Mouse (Mus musculus) midbrain, embryonic 12.5 days (tissue): Measurements from ENCODE around the gene Rab5a. TPM values are rescaled to one million over a fixed set of nuclear protein-coding genes. Genes with fewer than 3 reads are reported as not detected.

Experiments
- ATAC-seq: fragments of 200-750 bp; cut with Nextera tagmentation; 2 replicates; pipeline ENCODE4 v1.8.0; 2017; ENCODE audit warnings: low read depth, moderate TSS enrichment, moderate library complexity; ENCODE audit not compliant: low FRiP score
- H3K27ac ChIP-seq: fragments of 300-500 bp; sonication (generic); replicated peaks from 2 replicates; pipeline ENCODE4 v1.5.1; 2016; ENCODE audit warnings: mild to moderate bottlenecking
- H3K27me3 ChIP-seq: fragments of 300-500 bp; sonication (generic); 2 replicates; pipeline ENCODE4 v1.6.1; 2016; ENCODE audit warnings: mild to moderate bottlenecking
- H3K36me3 ChIP-seq: fragments of 300-500 bp; sonication (generic); 2 replicates; pipeline ENCODE4 v1.6.1; 2016
- H3K4me1 ChIP-seq: fragments of 300-500 bp; sonication (generic); 2 replicates; pipeline ENCODE4 v1.6.1; 2016
- H3K4me2 ChIP-seq: fragments of 300-500 bp; sonication (generic); replicated peaks from 2 replicates; pipeline ENCODE4 v1.6.1; 2016; ENCODE audit warnings: mild to moderate bottlenecking, moderate library complexity
- H3K4me3 ChIP-seq: fragments of 300-500 bp; sonication (generic); 2 replicates; pipeline ENCODE4 v1.5.1; 2016; ENCODE audit warnings: mild to moderate bottlenecking
- H3K9ac ChIP-seq: fragments of 300-500 bp; sonication (generic); replicated peaks from 2 replicates; pipeline ENCODE4 v1.6.1; 2016; ENCODE audit warnings: mild to moderate bottlenecking, moderate library complexity
- H3K9me3 ChIP-seq: fragments of 300-500 bp; sonication (generic); 2 replicates; pipeline ENCODE4 v1.6.1; 2016; ENCODE audit warnings: mild to moderate bottlenecking
- WGBS: fragments of 180-500 bp; shearing (Covaris S2); methylation state at CpG from one replicate; pipeline ENCODE4 v1.1.7; 2016; 5-methylcytosine and 5-hydroxymethylcytosine counted together
- polyA plus RNA-seq: library from polyadenylated mRNA; unstranded; fragments of >200 nt; fragmentation: Nextera tagmentation; extraction: Ambion mirVana; gene quantifications from 2 replicates; pipeline ENCODE4 v1.2.1, GENCODE M21; 2016

Gene Rab5a
- polyA plus RNA-seq: 111 and 115 TPM in 2 replicates

DNA sequence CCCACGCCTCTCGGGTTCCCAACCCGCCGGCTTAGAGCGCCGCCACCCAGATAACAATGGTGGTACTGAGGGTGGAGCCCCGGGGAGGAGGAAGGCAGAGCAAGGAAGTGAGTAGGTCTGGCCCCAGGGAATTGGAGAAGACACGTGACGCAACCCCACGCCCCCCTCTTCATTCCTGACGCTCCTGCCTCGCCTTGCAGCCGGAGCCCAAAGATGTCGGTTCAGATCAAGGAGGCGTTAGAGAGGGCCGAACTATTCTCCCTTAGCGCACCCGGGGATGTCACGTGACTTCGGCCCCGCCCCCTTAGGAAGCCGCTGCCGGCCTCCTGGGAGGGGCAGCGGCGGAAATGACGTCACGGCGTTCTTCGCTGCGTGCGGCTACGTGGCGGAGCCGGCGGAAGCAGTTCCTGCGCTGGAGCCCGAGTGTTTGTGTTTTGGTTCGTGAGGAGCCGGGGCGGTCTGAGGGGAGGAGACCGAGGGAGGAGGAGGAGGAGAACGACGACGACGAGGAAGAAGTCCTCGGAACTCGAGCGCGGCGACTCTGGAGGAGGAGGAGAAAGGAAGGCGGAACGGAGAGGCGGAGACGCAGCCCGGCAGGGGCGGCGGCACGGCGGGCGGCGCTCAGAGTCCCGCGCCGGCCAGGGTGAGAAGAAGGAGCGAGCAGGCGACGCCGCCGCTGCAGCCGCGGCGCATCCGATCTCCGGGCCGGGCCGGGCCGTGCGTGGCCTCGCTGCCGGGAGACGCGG lies at the start of gene Rab5a:
Gene Rab5a (plus strand): TSS at position 377 of the 746 bp plus-strand sequence.
- Histone ChIP-seq H3K4me2 (peak within 1 kb of the TSS; percentile 86), H3K27me3 (no peaks in the 10 kb centered on the region), H3K9ac (peak within 1 kb of the TSS; percentile 93), H3K9me3 (no peaks in the 10 kb centered on the region), H3K4me1 (peaks cover 20% of the 10 kb centered on the region), H3K27ac (peak within 1 kb of the TSS; percentile 98), H3K4me3 (peak within 1 kb of the TSS; percentile 99), H3K36me3 (no peaks in the 10 kb centered on the region)
- peak; percentile 98 for ATAC-seq
- 0% methylated on average over 78 of the region's 82 CpGs for WGBS

DNA sequence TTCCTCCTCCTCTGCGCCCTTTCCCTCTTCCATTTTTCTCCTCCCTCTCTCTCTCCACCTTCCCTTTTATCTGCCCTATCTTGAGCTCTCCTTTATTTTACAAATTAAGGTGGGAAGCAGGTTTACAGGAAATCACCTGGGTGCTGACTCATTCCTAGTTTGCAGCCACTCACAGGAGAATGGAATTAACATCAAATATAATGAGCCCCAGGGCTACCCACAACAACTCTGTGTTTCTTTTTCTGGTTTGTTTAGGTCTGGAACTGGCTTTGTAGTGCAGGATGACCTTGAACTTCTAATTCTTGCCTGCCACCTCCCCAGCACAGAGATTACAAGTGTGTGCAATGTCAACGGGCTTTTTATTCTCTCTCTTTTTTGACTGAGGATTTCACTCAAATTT lies 22.9 kb upstream of the Rab5a start:
- H3K4me2 ChIP-seq: no peak overlapping the region
- no peaks in the 10 kb centered on the region for H3K36me3 ChIP-seq
- H3K27me3 ChIP-seq: no peaks in the 10 kb centered on the region
- H3K9me3 ChIP-seq: 0 out of 2 replicates have a peak, but pooled peaks cover 6% of the 10 kb centered on the region
- H3K9ac ChIP-seq: no peak overlapping the region
- ATAC-seq: no peak
- H3K4me3 ChIP-seq: no peak overlapping the region
- no peaks in the 10 kb centered on the region for H3K4me1 ChIP-seq
- WGBS: 86% methylated on average over 2 of the region's 2 CpGs
- no peak overlapping the region for H3K27ac ChIP-seq

DNA sequence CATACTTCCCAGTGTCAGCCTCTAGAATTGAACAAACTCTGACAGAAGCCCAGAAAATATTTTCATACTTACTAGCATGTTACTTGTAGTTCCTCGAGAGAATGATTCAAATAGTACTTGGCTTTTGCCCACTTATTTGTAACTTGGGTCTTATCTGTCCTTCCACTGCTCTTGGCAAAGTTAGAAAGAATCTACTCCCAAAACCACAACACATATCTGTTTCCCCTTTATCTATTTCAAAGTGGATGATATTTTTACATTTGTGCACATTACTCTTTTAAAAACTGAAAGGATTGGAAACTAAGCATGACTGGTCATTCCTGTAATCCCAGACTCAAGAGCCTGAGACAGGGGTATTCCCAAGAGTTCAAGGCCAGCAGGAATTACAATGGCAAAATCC lies 22.3 kb upstream of the Rab5a start:
- WGBS: 74% methylated on average over 1 of the region's 1 CpGs
- no peak overlapping the region for H3K4me2 ChIP-seq
- no peak for ATAC-seq

DNA sequence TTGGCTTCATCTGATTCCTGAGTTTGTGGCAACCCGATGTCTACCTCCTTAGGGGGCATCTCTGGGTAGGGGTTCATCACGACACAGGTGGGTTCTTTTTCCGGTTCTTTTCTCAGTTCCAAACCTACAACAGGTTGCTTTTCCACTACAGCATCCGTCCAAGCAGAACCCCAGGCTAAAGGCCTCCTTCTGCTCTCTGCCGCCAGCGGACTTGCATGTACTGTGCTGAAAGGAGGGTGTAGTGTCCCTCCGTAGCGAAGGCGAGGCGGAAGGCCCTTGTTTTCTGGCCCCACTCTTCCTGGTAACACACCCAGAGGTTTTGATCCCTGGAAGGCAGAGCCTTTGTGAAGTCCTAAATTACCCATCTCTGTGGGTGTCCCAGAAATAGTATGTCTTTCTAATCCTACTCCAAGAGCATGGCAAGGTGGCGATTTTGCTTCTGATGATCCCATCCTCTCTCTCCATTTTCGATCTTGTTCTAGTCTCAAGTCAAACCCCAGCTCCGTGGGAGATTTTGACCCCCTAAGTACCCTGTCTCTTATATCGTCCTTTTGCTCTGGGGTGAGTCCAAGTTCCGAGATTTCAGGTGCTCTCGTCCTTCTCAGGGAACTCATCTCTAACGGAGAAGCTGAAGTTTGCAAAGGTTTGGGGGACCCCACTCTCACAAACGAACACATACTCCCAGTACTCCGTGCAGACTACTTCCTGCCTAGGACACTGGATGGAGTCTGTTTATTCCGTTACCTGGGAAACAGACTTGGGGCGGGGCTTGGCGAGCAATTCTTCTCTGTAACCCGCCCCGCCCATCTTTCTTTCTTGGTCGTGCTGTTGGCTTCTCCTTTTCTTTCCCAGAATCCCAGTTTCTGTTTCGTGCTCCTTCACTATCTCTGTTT lies 16.2 kb upstream of the Rab5a start, which contains the start of gene Efhb:
Gene Efhb (minus strand): TSS at position 719 of the 893 bp plus-strand sequence.
- Histone ChIP-seq H3K27me3 (no peaks in the 10 kb centered on the region), H3K27ac (no peak within 1 kb of the TSS), H3K4me1 (peaks cover 6% of the 10 kb centered on the region), H3K9me3 (no peaks in the 10 kb centered on the region), H3K9ac (peak within 1 kb of the TSS; percentile 54), H3K4me3 (peak within 1 kb of the TSS; percentile 44), H3K4me2 (peak within 1 kb of the TSS; percentile 61), H3K36me3 (no peaks in the 10 kb centered on the region)
- peak; percentile 97 for ATAC-seq
- 15% methylated on average over 26 of the region's 26 CpGs for WGBS

More for the DNA sequence above, 22.3 kb upstream of the Rab5a start:
- Histone ChIP-seq H3K27me3 (no peaks in the 10 kb centered on the region), H3K4me3 (no peak overlapping the region), H3K9ac (no peak overlapping the region), H3K27ac (no peak overlapping the region), H3K9me3 (0 out of 2 replicates have a peak, but pooled peaks cover 6% of the 10 kb centered on the region), H3K36me3 (no peaks in the 10 kb centered on the region), H3K4me1 (no peaks in the 10 kb centered on the region)

DNA sequence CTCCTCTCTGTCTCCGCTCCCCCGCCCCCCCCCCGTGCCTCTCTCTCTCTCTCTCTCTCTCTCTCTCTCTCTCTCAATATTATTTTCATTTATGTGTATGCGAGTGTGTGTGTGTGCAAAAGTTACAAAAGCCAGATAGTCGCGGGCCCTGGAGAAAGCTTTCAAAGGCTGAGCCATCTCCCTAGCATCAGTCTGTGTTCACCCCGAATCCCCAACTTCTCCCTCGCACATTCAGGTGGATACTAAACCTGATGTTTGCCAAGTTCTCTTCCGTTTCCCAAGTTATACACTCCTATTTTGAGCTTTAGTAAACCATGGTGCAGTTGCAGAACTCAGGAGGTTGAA lies 15.6 kb upstream of the Rab5a start:
- H3K4me3 ChIP-seq: peak overlapping the region; percentile 44
- no peaks in the 10 kb centered on the region for H3K36me3 ChIP-seq
- WGBS: 27% methylated on average over 7 of the region's 9 CpGs
- H3K27ac ChIP-seq: no peak overlapping the region
- peaks cover 6% of the 10 kb centered on the region for H3K4me1 ChIP-seq
- peak overlapping the region; percentile 54 for H3K9ac ChIP-seq
- H3K4me2 ChIP-seq: peak overlapping the region; percentile 61
- peak; percentile 62 for ATAC-seq
- no peaks in the 10 kb centered on the region for H3K9me3 ChIP-seq
- no peaks in the 10 kb centered on the region for H3K27me3 ChIP-seq

DNA sequence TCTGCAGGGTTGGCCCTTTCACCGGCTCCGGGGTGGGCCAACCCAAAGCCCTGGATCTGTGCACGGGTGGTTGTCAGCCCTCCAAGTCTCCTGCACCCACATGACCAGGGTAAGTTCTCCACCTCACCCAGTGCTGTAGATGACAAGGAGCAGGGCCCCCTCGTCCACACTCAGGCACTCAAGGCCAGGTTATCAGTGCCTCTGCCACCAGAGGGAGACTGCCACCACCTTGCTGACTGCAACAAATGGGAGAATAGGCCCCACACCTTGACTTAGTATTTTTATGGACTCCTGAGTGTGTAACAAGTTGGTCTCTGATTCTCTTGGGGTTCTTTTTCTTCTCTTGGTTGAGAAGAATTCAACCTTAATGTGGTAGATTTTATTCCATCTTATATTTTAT lies 13.5 kb upstream of the Rab5a start:
- H3K9me3 ChIP-seq: no peaks in the 10 kb centered on the region
- H3K27ac ChIP-seq: no peak overlapping the region
- H3K4me2 ChIP-seq: no peak overlapping the region
- no peak overlapping the region for H3K9ac ChIP-seq
- H3K27me3 ChIP-seq: no peaks in the 10 kb centered on the region
- no peak for ATAC-seq
- peaks cover 6% of the 10 kb centered on the region for H3K4me1 ChIP-seq
- no peak overlapping the region for H3K4me3 ChIP-seq
- 77% methylated on average over 4 of the region's 4 CpGs for WGBS
- H3K36me3 ChIP-seq: no peaks in the 10 kb centered on the region

DNA sequence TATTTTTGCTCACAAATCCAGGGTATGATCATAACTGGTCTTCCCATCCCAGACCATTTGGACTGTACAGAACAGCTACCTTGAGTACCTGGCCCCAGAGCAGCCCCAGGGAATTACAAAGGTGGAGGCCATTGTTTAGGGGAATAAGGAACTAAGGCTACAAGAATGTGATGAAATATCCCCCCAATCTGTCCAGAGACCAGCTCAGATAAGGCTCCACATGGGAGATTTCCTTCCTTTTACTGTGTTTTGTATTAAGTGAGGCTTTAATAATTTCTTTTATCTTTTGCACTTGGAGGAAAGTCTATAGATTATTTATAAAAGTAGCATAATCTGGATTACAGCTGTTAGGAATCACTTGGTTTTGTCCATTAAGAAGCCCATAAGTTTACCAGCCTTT lies 10.3 kb upstream of the Rab5a start:
- no peak overlapping the region for H3K9ac ChIP-seq
- no peak for ATAC-seq
- H3K4me1 ChIP-seq: no peaks in the 10 kb centered on the region
- no peak overlapping the region for H3K27ac ChIP-seq
- H3K27me3 ChIP-seq: no peaks in the 10 kb centered on the region
- H3K36me3 ChIP-seq: no peaks in the 10 kb centered on the region
- no peak overlapping the region for H3K4me3 ChIP-seq
- no peaks in the 10 kb centered on the region for H3K9me3 ChIP-seq
- no peak overlapping the region for H3K4me2 ChIP-seq

DNA sequence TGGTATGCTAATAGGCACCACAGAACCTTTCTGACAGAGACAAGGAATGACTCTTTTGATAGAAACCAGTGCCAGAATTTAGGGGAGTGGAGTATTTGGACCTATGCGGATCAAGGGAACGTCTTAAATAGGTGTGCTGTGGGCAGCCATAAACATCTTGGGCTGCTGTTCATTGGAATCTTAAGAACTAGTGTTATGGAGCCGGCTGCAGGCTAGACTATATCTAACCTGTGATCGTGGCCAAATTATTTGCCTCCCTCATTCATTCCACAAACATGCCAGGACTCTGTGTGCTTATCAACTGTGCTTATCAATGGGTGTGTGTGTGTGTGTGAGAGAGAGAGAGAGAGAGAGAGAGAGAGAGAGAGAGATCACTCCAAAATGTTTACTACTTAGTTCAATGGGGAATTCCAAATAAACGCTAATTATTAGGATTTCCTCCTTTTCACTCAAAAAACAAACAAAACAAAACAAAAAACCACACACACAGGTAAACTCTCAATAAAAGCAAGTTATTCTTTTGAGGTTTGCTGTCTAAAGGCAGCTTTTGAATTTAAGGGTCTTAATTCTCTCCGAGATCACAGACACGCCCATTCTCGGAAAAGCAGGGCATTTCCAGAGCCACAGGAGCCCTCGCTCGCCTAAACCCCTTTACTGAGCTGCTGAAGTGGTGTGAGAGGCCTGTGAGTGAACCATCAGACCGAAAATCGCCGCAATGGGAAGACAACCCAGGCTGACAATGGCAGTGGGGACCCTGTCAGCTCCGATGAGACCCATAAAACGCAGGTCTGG lies 772 bp upstream of the Rab5a start:
- Histone ChIP-seq H3K9me3 (no peaks in the 10 kb centered on the region), H3K4me2 (peak overlapping the region; percentile 86), H3K9ac (peak overlapping the region; percentile 75), H3K4me1 (peaks cover 20% of the 10 kb centered on the region), H3K27me3 (no peaks in the 10 kb centered on the region), H3K27ac (peak overlapping the region; percentile 98), H3K36me3 (no peaks in the 10 kb centered on the region), H3K4me3 (peak overlapping the region; percentile 99)
- WGBS: 7% methylated on average over 15 of the region's 15 CpGs
- ATAC-seq: no peak

DNA sequence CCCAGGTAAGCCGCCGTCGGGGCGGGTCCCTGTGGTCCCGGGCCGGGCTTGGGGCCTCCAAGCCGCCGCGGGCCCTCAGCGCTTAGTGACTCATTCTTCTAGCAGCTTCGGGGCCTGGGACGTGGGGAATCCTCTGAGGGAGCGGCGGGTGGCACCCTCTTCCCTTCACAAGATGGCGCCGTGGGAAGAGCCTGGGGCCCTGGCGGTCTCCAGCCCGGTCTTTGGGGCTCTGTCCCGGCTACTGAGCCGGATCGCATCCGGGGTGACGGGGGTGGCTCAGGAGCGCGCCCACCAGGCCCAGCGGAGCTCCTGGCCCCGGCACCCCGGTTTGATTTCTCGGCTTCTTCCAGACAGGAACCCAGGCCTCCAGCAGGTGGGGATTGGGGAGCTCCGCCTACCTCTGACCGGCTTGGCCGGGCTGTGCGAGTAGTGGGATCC lies 589 bp downstream of the Rab5a start:
- ATAC-seq: peak; percentile 16
- Histone ChIP-seq H3K9ac (peak overlapping the region; percentile 93), H3K9me3 (no peaks in the 10 kb centered on the region), H3K4me2 (peak overlapping the region; percentile 86), H3K27me3 (no peaks in the 10 kb centered on the region), H3K4me1 (peaks cover 20% of the 10 kb centered on the region), H3K27ac (peak overlapping the region; percentile 98), H3K36me3 (0 out of 2 replicates have a peak, but pooled peaks cover under 1% of the 10 kb centered on the region), H3K4me3 (peak overlapping the region; percentile 99)
- WGBS: under 1% methylated on average over 33 of the region's 33 CpGs

DNA sequence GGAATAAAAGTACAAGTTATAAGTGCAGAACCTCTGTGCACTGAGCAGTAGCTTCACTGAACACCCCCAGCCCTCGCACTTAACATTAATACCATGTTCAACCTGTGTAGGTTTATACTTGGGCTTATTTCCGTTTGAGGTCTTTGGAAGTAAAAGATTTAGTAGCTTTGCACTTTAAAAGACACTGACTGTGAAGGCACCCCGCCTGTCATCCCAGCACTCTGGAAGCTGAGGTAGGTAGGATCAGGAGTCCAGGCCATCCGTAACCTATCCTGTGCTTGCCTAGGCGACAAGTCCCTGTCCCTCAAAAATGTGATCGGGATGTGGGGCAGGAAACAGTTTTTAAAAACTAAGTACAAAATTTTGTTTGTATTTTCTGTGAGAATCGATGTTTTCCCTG lies 1.4 kb downstream of the Rab5a start:
- 58% methylated on average over 7 of the region's 7 CpGs for WGBS

DNA sequence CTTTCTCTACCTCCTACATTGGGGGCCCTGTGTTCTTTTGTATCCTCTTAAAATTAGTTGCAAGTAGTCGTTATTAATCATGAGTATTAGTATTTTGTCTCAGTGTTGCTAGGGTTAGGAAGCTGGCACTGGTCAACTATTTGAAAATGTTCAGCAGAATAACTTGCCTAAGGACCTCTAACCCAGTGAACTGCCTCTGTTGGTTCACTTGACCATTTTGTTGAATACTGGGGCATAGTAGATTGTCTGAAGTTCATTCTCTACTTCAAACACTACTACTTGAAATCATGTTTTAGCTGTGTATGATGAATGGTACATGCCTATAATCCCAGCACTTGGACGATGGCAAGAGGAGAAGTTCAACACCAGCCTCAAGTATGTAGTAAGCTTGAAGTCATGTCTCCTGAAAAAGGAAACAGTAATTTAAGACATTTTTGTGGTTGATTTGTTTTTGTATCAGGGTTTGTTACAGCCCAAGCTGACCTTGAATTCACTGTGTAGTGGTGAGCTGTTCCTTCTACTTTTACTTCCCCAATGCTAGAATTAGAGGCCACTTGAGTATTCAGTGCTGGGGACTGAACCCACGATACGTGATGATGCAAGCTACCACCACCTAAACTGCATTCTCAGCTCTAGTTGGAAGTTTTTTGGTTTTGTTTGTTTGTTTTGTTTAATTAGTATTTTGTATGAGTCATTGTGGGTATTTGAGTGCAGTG lies 9.4 kb downstream of the Rab5a start:
- ATAC-seq: no peak

More for the DNA sequence above, 1.4 kb downstream of the Rab5a start:
- peak overlapping the region; percentile 99 for H3K4me3 ChIP-seq
- peaks cover 20% of the 10 kb centered on the region for H3K4me1 ChIP-seq
- H3K4me2 ChIP-seq: peak overlapping the region; percentile 86
- H3K9me3 ChIP-seq: no peaks in the 10 kb centered on the region
- H3K27me3 ChIP-seq: no peaks in the 10 kb centered on the region
- no peak overlapping the region for H3K27ac ChIP-seq
- ATAC-seq: no peak
- H3K9ac ChIP-seq: peak overlapping the region; percentile 93
- peaks cover 4% of the 10 kb centered on the region; the same call in 1 of the 2 replicates for H3K36me3 ChIP-seq

More for the DNA sequence above, 9.4 kb downstream of the Rab5a start:
- Histone ChIP-seq H3K4me3 (no peak overlapping the region), H3K9ac (no peak overlapping the region), H3K27me3 (no peaks in the 10 kb centered on the region), H3K9me3 (no peaks in the 10 kb centered on the region), H3K4me2 (no peak overlapping the region), H3K27ac (no peak overlapping the region), H3K4me1 (no peaks in the 10 kb centered on the region), H3K36me3 (peaks cover 20% of the 10 kb centered on the region; the same call in 1 of the 2 replicates)
- WGBS: 92% methylated on average over 4 of the region's 4 CpGs
